Mouse (Mus musculus) layer of hippocampus, adult 11-12 months (tissue): Measurements from ENCODE around the gene Swi5.
"Not testable (repeated sequence)": the region's sequence is repeated elsewhere in the genome, so short reads cannot be mapped to it uniquely, and the experiment has no call there.

Source experiments
- DNase-seq: peaks from one replicate; pipeline ENCODE4 v3.0.0; 2022; ENCODE audit warnings: low spot score

The Swi5 gene

DNA sequence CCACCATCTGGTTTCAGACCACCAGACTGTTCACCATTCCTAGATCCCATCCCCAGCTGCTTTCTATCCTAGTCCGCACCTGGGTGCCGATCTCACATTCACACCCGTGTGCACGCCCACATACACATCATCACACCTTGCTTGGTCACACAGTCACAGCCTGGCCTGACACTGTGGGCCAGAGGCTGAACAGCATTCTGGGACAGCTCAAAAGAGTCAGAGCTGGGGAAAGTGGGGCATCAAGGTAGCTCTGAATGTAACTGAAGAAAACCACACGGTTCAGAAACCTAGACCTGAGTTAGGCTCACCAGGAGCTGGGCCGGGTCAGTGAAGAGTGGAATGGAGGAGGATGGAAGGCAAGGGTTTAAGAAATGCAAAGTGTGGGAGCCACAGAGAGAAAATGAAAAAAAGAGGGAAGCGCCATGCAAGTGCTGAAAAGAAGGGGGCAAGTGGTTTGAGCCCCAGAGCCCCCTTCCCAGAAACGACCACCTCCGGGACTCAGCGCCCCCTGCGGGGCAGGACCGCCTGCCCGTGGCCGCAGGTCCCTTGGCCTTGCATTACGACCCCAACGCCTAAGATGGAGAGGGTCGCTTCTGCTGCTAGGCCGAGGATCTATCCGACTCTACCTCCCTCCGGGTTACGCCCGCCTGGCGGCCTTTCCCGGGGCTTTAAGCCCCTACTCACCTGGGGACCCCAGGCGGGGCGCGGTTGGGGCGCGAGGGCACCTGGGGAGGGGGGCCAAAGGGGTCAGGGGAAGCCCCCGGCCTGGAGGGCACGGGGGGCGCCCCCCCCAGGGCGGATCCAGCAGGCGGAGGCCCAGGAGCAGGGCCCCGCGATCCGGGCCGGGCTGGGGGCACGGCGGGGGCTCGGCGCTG, 23.8 kb upstream of the Swi5 start:
- no peak for DNase-seq

DNA sequence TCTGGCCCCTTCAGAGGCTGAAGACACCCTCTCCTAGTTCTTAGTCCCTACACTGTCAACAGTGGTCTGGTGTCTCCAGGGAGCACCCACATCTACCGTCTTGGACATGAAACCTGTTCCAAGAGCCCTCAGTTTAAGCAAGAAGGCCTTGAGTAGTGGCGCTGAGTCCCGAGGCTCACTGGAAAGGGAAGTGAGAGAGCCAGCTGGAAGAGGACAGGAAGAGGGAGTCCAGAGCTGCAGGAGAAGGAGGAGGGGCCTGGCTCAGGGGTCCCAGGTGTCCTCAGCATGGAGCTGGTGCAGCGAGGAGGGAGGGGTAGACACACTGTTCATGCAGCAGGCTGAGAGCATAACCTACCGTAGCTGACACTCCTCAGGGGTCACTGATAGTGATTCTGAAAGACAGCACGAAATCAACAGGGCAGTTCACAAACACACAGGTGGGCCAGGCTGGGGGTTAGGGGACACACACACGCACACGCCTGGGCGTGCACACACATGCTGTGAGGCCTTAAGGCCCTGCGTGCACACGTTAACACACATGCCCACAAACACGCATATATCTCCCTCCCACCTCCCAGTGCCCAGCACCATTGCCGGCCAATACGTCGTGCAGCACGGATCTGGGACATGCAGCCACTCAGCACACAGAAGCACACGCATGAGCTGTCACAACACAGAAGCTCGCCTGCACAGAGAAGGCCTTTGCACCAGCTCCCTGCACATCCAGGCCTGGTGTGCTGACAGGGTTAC, 22.4 kb upstream of the Swi5 start:
- no peak for DNase-seq

DNA sequence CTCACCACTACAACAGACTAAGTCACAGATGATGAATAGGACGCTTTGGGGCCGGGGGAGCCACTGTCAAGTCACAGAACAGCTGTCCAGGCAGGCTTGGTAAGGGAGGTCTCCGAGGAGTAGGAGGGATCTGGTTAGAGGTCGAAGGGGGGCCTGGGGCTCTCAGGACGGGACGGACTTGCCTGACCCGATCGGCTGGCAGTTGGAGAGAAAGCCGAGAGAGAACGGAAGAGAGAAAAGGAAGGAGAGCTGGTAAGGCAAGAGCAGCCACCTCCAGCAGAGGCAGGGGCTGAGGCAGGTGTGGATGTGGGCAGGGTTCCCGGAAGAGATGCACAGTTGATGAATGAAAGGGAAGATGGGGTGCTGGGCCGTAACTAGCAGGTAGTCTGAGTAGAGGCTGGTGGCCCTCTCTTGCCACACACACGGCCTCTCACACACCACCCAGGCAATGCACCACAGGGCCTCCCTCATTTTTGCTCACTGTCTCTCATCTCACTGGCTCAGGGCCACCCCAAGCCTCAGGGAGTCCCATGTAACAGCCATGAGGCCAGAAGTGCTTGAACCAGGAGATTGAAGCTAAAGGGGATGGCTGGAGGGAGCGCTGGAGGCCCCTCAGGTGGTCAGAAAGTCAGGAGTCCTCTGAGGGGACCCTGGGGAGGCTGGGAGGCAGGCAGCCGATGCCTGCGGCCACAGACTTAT, 21.1 kb upstream of the Swi5 start:
- DNase-seq, result no peak

DNA sequence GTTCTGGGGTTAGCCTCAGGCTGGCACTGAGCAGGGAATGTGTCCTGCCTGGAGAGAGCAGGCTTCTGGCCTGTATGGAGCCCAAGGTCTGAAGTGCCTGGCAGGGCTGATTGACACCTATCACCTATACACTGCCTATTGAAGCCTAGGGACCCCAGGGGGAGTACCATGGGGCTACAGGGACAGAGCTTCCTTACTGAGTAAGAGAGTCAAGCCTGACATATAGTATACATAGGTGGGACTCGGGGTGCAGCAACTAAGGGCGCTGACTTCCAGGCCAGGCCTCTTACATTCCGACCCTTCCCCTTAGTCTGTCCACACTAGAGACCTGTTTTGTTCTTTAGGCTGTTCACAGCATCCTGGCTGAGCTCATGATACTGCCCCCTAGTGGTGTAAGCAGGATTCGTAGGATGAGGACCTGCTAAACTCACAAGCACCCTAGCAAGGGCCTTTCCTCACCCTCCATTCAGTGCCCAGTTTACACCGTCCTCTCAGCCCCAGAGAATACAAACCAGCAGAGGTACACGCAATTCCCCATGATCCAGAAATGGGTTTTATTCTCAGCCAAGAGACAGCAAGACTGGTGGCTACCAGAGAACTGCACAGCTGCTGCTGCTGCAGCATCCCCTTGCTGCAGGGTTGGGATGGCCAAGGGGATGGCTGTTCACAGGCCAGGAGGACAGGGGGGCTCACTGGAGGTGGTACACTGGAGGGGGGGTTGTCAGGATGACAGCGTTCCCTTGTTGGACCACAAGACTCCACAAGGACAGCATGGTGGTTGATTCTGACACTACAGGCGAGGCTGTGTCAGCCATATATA, 20.3 kb upstream of the Swi5 start:
- DNase-seq, result peak; percentile 82

DNA sequence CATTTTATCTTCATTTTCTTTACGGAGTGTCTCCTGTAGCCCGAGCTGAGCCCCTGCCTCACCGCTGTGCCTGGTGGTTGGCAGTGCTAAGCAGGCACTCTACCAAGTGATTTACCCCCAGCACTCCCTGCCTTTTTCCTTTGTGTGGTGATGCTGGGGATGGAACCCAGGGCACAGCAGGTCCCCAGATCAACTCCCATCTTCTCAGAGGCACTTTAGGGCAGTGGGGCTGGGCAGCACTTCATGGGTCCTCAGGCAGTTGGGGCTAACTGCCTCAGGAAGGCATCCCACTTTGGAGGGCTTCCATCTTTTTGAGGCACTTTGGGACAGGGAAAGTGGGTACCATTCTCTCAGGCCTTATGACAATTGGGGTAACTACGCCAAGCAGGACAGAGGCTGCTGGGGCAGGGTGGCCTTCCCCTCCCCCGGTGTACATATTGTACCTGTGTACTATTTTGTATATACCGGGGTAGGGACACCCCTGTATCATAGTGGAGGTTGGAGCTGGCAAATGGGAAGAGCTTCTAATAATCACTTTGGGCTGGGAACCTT, 19.4 kb upstream of the Swi5 start:
- no peak for DNase-seq

DNA sequence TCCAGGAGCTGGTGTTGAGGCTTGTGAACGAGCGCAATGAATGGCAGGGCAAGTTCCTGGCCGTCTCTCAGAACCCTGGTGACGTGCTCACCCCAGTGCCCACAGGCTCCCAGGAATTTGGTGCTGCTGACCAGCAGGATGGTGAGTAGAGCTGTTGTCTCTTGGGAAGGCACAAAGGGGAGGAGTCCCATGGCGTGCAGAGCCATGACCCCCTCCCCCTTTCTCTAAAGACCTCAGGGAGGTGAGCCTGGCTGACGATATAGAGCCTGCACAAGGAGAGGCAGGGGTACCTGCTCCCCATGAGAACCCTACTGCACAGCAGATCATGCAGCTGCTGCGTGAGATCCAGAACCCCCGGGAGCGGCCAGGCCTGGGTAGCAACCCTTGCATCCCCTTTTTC, 18.3 kb upstream of the Swi5 start:
- no peak for DNase-seq

DNA sequence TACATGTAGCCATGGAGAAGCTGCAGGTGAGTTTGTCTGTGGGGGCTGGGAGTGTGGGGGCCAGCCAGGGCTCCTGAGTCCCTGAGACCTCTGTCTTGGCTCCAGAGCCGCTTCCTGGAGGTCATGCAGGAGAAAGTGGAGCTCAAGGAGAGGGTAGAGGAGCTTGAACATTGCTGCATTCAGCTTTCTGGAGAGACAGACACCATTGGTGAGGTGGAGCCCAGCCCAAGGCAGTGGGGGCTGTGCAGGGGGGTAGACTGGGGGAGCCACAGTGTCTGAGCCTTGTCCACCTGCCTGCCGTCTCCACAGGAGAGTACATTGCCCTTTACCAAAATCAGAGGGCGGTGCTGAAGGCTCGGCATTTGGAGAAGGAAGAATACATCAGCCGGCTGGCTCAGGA, 17.8 kb upstream of the Swi5 start:
- DNase-seq, result no peak

DNA sequence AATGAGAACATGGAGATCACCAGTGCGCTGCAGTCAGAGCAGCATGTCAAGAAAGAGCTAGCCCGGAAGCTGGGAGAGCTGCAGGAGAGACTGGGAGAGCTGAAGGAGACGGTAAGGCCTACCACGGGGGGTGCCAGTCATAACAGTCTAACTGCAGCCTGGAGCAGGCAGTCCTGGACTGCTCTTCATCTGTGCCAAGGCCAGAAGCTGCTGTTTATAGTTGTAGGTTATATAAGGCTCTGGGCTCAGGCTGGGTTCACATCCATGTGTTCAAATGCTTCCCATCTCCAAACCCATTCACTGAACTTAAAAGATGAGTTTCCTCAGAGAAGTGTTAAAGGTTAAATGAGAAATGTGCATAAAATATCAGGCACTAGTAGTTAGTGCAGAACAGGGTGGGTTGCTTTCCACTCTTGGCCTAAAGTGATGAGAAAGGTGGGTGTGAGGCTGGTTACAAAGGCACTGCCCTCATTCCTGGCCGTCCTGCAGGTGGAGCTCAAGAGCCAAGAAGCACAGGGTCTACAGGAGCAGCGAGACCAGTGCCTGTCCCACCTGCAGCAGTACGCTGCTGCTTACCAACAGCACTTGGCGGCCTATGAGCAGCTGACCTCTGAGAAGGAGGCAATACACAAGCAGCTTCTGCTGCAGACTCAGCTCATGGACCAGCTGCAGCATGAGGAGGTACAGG, 16.4 kb upstream of the Swi5 start:
- no peak for DNase-seq

DNA sequence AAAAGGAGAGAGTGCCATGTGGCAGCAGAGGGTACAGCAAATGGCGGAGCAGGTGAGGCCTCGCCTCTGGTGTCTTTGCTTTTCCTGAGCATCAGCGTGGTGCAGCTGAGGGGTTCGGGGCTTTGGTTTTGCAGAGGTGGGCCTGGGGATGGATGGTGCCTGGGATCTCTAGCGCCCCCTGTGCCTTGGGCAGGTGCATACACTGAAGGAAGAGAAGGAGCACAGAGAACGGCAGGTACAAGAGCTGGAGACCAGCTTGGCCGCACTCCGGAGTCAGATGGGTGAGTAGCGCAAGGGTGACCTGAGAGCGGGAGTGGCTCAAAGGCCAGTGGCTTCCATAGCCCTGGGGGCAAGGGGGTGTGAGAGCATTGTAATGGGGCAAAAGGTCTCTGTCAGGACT, 15.1 kb upstream of the Swi5 start:
- no peak for DNase-seq

DNA sequence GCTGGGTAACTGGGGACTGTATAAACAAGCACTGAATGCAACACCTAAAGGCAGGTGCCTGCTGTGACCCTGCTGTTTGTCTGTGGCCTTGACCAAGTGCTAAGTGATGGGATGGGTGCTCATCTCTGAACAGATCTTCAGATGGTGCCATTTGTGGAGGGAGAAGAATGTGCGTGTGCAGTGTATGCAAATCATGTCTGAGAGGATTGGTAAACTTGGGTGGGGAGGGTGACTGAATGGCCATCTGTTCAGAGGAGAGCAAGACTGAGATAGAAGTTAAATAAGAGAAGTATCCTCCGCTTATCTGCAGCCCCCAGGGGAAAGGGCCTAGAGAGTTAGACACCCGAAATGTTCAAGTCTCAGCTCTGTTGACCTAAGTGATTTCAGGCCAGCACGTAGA, 11.6 kb upstream of the Swi5 start:
- no peak for DNase-seq

DNA sequence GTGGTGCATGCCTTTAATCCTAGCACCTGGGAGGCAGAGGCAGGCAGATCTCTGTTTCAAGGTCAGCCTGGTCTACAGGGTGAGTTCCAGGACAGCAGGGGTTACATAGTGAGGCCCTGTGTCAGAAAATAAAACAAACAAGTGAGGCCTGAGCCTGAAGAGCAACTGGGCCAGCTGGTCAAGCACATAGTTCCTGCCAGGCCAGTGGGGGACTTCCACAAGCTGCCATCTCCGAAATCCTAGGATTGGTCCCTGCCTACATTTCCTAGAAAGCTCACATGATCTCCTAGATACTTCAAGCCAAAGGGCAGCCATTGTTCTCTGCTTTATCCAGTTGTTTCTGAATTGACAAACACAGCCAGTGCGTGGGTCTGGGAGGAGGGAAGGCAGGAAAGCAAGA, 8.0 kb upstream of the Swi5 start:
- DNase-seq, result not testable (repeated sequence)

DNA sequence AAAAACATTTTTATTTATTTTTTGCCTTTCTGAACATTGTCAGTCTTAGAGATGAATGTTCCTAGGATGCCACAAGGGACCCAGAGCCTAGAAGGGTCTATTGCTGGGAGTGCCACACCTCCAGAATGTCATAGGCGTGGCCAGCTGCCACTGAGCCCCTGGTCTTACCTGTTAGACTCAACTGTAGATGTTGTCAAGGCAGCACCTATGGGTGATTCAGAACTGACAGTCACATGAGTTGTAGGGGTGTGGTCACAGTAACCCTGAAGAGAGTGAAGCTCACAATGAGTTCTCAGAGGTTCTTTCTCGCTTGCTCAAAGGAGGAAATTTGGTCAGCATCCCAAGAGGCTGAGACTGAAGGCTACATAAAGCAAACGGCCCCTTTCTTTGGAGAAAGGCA, 7.4 kb upstream of the Swi5 start:
- no peak for DNase-seq

DNA sequence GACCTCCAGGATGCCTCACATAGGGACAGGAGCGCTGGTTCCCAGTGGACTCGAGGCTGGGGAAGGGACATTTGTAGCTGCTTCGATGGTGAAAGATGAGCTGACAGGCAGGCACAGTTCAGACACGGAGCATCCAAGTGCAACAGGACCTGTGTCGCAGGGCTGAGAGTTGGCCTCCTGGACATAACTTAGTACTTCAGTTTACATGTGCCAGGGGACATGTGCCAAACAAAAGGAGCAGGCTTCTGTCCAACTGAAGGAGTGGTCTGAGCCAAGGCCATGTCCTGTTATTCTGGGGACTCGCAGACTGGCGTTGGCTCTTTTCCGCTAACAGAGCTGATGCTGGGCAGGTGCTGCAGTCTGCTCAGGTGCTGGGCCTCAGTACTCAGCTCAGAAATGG, 6.5 kb upstream of the Swi5 start:
- DNase-seq, result no peak

DNA sequence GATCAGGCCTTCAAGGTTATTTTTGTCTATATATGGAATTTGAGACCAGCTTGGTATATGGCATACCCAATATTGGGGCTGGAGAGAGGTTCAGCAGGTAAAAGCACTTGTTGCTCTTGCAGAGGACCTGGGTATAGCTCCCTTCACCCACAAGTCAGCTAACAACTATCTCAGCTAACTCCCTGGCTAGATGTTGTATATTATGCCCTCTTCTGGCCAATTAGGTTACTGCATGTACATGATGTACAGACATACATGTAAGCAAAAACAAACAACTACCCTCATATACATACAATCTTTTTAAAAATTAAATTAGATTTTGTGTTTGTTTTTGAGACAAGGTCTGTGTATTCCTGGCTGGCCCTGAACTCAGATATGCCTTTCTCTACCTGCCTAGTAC, 1.7 kb upstream of the Swi5 start:
- no peak for DNase-seq

DNA sequence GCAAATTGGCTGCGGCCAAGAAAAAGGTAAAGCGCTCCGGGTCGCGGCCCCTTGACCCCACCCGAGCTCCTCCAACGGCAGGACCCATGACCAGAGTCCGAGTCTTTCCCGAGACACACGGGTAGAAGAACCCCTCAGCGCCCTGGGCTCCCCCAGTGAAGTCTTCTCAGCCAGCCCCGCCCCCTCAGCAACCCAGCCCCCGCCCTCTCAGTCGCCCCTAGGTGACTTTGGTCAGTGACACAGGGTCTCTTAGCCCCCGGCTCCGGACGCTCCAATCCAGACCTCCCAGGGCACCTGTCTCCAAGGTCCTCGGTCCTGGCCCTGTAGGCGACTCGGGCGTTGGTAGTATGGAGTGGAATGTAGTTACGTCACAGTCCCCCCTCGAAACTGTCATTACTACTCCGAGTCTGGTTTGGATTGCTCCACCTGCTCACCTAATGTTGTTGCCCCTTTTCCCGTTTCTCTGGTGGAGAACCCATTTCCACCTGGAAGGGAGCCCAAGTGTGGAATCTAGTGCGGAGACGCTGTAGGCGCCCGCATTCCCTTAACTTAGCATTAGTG, 576 bp upstream of the Swi5 start:
- no peak for DNase-seq

DNA sequence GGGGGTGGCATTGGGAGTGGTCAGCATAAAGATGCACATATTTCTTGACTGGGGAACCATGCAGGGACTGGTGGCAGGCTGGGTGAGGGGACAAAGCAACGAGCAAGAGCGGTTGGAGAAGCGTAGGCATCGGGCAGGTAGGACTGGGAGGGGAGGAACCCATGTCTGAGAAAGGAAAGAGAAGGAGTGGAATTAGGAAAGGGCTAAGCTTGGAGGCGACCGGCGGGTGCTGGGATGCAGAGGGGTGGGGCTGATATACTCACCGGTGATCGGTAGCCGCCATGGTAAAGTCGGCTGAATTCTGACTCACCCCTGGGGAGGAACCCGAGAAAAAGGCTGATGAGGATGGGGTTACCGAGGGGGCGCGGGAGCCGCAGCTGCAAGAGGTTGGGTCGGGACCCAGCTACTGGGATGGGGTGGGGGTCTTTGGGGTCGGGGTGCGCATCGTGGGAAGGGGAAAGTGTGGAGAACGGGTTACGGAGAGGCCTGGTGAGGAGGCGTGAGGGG, 488 bp downstream of the Swi5 start, which contains the start of gene Golga2:
Gene Golga2 (plus strand): TSS at position 51 of the 507 bp plus-strand sequence.
- DNase-seq, result no peak

DNA sequence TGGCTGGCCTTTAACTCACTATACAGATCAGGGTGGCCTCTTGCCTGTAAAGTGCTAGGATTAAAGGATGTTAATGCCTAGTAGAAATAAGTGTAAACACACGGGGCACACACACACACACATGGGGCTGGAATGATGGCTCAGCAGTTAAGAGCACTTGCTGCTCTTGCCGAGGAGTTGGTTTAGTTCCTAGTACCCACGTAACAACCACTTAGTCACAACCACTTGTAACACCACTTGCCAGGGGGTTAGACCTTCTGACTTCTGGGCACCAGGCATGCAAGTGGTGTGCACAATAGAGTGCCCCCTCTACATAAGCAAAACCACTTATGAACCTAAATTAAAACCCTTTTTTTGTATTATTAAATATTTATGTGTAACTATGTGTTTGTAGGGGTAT, 3.9 kb downstream of the Swi5 start:
- no peak for DNase-seq

DNA sequence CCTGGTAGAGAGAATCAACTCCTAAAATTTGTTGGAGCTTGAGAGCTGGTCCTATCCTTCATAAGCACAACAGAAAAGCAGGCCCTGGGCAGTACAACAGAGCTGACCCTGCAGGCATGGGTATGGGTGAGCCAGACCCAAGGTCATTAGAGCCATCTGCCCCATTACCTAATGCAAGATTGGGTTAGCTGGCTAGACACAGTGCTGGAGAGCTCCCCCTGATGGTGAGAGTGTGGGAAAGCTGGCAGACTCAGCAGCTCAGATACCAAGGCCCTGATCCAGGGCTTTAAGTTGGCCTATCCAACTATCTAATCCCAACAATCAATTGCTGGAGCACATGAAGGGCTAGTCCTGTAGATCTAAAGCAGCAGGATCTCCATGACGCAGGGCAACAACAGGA, 5.1 kb downstream of the Swi5 start:
- no peak for DNase-seq

DNA sequence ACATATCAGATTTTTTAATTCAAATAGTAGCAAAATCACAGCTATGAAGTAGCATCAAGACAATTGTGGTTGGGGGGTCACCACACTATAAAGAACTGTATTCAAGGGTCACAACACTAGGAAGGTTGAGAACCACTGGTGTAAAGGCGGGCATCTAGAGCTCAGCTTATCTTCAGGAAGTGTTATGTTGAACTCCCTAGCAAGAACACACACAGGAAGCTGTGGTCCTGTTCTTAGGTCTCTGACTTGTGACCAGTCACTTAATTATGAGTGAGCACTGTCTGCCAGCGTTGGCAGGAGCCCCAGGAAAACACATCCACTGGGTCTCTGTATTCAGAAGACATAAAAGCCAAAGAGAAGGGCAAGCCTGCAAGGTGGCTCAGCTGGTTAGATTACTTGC, 5.6 kb downstream of the Swi5 start:
- no peak for DNase-seq

DNA sequence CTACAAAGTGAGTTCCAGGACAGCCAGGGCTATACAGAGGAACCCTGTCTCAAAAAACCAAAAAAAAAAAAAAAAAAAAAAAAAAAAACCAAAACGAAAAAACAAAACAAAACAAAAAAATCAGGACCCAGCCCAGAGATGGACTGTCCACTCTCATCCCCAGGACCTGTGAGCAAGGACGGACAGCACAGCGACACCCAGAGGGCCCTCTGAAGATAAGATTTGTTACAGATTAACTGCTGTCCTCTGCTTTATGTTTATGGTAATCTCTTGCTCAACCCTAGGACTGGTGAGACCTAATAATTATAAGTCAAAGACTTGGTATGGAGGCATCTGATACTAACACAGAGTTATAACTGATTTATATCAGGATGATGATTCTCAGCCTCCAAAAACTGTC, 12.1 kb downstream of the Swi5 start:
- DNase-seq, result no peak

DNA sequence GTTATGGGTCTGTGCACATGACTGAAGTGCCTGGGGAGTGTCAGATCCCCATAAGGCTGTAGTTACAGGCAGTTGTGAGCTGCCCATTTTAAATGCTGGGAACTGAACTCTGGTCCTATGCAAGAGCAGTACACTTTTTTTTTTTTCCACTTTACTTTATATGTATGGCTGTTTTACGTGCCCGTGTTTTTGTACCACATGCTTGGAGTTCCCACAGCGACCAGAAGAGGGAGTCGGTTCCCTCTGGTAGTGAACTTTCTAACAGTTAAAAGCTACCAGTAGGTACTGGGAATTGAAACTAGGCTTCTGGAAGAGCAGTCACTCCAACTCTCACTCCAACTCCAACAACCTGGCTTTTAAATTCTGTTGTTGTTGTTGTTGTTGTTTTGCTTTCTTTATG, 27.2 kb downstream of the Swi5 start:
- peak; percentile 37 for DNase-seq
